ENCODE assay signal across 23 mouse cellular contexts in genomic region chr10:110154001-110154872, GRCm38 (mm10).
DNase-seq lines count a peak whose midpoint lies in the region; ATAC-seq and TF ChIP-seq lines count a peak whose summit lies in the region.
"Had no signal": no experiment of that assay in that cellular context is flagged by ENCODE, and none has a peak within 500 bp of the region (broad histone marks: within the 10 kb centered on the region; RNA-seq: fewer than 3 reads in every experiment).

No protein-coding gene starts in this region.

- TF ChIP-seq CTCF in layer of hippocampus, adult 2 months (conservative IDR thresholded peaks at IDR 0.05) = peak; percentile 41
- TF ChIP-seq CTCF in hindbrain, postnatal 0 days (IDR thresholded peaks at IDR 0.05; ENCODE audit: low read depth) = peak; percentile 39

- peak overlapping the region; percentile 81 for H3K27ac ChIP-seq in layer of hippocampus, adult 2 months
- peak overlapping the region; percentile 75 for H3K27ac ChIP-seq in forebrain, embryonic 15.5 days (replicated peaks)
- H3K27ac ChIP-seq in hindbrain, postnatal 0 days = peak overlapping the region; percentile 28
- H3K27ac ChIP-seq in neural tube, embryonic 13.5 days (replicated peaks) = peak overlapping the region; percentile 86
- H3K27ac ChIP-seq: embryonic facial prominence, embryonic 15.5 days; intestine, embryonic 15.5 days; limb, embryonic 13.5 days; liver, embryonic 14.5 days had no signal

- H3K27me3 ChIP-seq in forebrain, embryonic 15.5 days = no peaks in the 10 kb centered on the region
- no peaks in the 10 kb centered on the region for H3K27me3 ChIP-seq in hindbrain, postnatal 0 days (ENCODE audit: insufficient read depth, low read length)
- H3K27me3 ChIP-seq in neural tube, embryonic 13.5 days = no peaks in the 10 kb centered on the region
- H3K27me3 ChIP-seq: embryonic facial prominence, embryonic 15.5 days; intestine, embryonic 15.5 days; limb, embryonic 13.5 days had no signal

- no peak overlapping the region for H3K4me2 ChIP-seq in forebrain, embryonic 15.5 days (replicated peaks)
- H3K4me2 ChIP-seq in hindbrain, postnatal 0 days (ENCODE audit: low read depth, low read length) = no peak overlapping the region
- H3K4me2 ChIP-seq in neural tube, embryonic 13.5 days = no peak overlapping the region
- H3K4me2 ChIP-seq: embryonic facial prominence, embryonic 15.5 days; heart, embryonic 11.5 days; intestine, embryonic 15.5 days; limb, embryonic 13.5 days had no signal

- no peak overlapping the region for H3K4me3 ChIP-seq in layer of hippocampus, adult 2 months
- H3K4me3 ChIP-seq in forebrain, embryonic 15.5 days = no peak overlapping the region
- H3K4me3 ChIP-seq in hindbrain, postnatal 0 days (ENCODE audit: low read length) = no peak overlapping the region
- H3K4me3 ChIP-seq in neural tube, embryonic 13.5 days = no peak overlapping the region
- H3K4me3 ChIP-seq: embryonic facial prominence, embryonic 15.5 days; intestine, embryonic 15.5 days; limb, embryonic 13.5 days; myocyte had no signal

- peak; percentile 62 for ATAC-seq in forebrain, embryonic 15.5 days (replicated peaks)
- ATAC-seq in hindbrain, postnatal 0 days = peak; percentile 70
- peak; percentile 90 for ATAC-seq in neural tube, embryonic 13.5 days (ENCODE audit: low read depth)
- ATAC-seq: activated CD4-positive, CD25-positive, alpha-beta regulatory T cell, adult 4 months; intestine, embryonic 15.5 days; lung, postnatal 0 days; Patski had no signal

- no peak overlapping the region for H3K9ac ChIP-seq in forebrain, embryonic 15.5 days (replicated peaks)
- no peak overlapping the region for H3K9ac ChIP-seq in hindbrain, postnatal 0 days (replicated peaks; ENCODE audit: low read length)
- H3K9ac ChIP-seq in neural tube, embryonic 13.5 days = no peak overlapping the region
- H3K9ac ChIP-seq: embryonic facial prominence, embryonic 15.5 days; intestine, embryonic 15.5 days; limb, embryonic 13.5 days; liver, embryonic 14.5 days had no signal

- DNase-seq in layer of hippocampus, adult 2 months (ENCODE audit: low spot score in 2 of 2) = no peak
- DNase-seq in layer of hippocampus, postnatal 36 days = no peak
- peak; percentile 37 for DNase-seq in hindbrain, postnatal 0 days (ENCODE audit: low spot score)
- DNase-seq in gastrocnemius, adult 18-20 months (ENCODE audit: low spot score) = no peak
- DNase-seq in MN1 (ENCODE audit: low spot score) = no peak
- DNase-seq in heart, adult 18-20 months = no peak
- DNase-seq: adrenal gland, postnatal 14 days; B cell, adult 2 months; cerebellum, adult 9-11 months; gastrocnemius, postnatal 25 days; heart, postnatal 14 days; right cerebral cortex, postnatal 14 days had no signal

- 47% methylated on average over 6 of the region's 6 CpGs for WGBS in forebrain, embryonic 15.5 days
- 46% methylated on average over 6 of the region's 6 CpGs for WGBS in hindbrain, postnatal 0 days
- WGBS in neural tube, embryonic 13.5 days = 54% methylated on average over 6 of the region's 6 CpGs

- H3K4me1 ChIP-seq in forebrain, embryonic 15.5 days = peaks cover 25% of the 10 kb centered on the region
- no peaks in the 10 kb centered on the region for H3K4me1 ChIP-seq in hindbrain, postnatal 0 days (ENCODE audit: insufficient read depth, low read length)
- peaks cover 31% of the 10 kb centered on the region for H3K4me1 ChIP-seq in neural tube, embryonic 13.5 days (replicated peaks)
- H3K4me1 ChIP-seq: embryonic facial prominence, embryonic 15.5 days; intestine, embryonic 15.5 days had no signal

- no peaks in the 10 kb centered on the region for H3K9me3 ChIP-seq in forebrain, embryonic 15.5 days
- no peaks in the 10 kb centered on the region for H3K9me3 ChIP-seq in hindbrain, postnatal 0 days (ENCODE audit: low read length)
- H3K9me3 ChIP-seq in neural tube, embryonic 13.5 days = no peaks in the 10 kb centered on the region
- H3K9me3 ChIP-seq: embryonic facial prominence, embryonic 15.5 days; intestine, embryonic 15.5 days; limb, embryonic 13.5 days had no signal

- H3K36me3 ChIP-seq in forebrain, embryonic 15.5 days = no peaks in the 10 kb centered on the region
- no peaks in the 10 kb centered on the region for H3K36me3 ChIP-seq in hindbrain, postnatal 0 days (ENCODE audit: insufficient read depth, low read length)
- no peaks in the 10 kb centered on the region for H3K36me3 ChIP-seq in neural tube, embryonic 13.5 days
- H3K36me3 ChIP-seq: embryonic facial prominence, embryonic 15.5 days; intestine, embryonic 15.5 days; limb, embryonic 13.5 days had no signal

Comparison
In these comparisons a context has a peak if more than half of its experiments do, and no peak if none do; other contexts are left out.
1. H3K27ac ChIP-seq: peak in every context shown above with its lines; median percentile 86 in neural tube, embryonic 13.5 days; 81 in layer of hippocampus, adult 2 months; 75 in forebrain, embryonic 15.5 days; 28 in hindbrain, postnatal 0 days.